ENCODE assay signal across 16 mouse cellular contexts in the genomic region with DNA sequence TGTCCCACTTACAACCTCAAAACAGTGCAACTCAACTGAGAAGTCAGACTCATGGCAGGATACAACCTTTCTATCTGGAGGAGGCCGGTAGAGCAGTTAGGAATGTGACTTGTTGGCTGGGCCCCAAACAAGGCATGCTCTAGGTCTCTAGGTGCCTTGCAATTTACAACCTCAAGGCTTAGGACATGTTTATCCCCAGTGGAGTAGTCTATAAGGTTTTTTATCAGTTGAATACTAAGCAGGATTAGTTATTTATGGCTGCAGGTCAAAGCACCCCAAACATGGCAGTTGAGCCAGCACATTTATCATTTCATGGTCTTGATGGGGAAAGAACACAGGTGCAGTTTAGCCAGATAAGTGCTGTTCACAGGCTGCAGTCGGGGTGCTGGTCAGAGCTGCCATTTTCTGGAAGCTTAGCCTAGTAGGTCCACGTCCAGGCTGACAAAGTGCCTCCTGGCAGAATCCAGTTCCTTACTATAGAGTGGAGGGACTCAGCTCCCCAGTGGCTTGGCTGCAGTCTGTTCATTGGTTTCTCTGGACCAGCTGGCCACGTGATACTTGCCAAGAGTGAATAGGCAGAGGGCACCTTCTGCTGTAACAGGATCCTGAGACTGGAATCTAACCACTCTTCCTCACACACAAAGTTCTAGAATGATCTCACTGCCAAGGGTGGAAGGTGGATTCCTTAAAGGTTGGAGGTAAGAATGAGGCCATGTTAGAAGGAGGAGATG.
DNase-seq lines count a peak whose midpoint lies in the region; ATAC-seq and TF ChIP-seq lines count a peak whose summit lies in the region.
"Had no signal": no experiment of that assay in that cellular context is flagged by ENCODE, and none has a peak within 500 bp of the region (broad histone marks: within the 10 kb centered on the region; RNA-seq: fewer than 3 reads in every experiment).

No protein-coding gene starts in this region.

- TF ChIP-seq POLR2A in kidney, adult 2 months (IDR thresholded peaks at IDR 0.05; ENCODE audit: low read depth, low read length) = no peak

- no peak overlapping the region for H3K4me3 ChIP-seq in kidney, adult 2 months (ENCODE audit: insufficient read depth, low read depth, low read length)
- H3K4me3 ChIP-seq in midbrain, embryonic 13.5 days (replicated peaks) = no peak overlapping the region
- no peak overlapping the region for H3K4me3 ChIP-seq in midbrain, embryonic 16.5 days (ENCODE audit: low read depth, low read length)
- H3K4me3 ChIP-seq in stomach, embryonic 15.5 days (replicated peaks) = no peak overlapping the region
- H3K4me3 ChIP-seq: embryonic facial prominence, embryonic 12.5 days; gastrocnemius, adult 2 months; hindbrain, embryonic 13.5 days had no signal

- TF ChIP-seq CTCF in kidney, adult 2 months (conservative IDR thresholded peaks at IDR 0.05; ENCODE audit: insufficient read depth, insufficient read length, low read depth, low read length) = no peak

- peak; percentile 20; the same call in 1 of the 2 replicates for ATAC-seq in midbrain, embryonic 13.5 days
- ATAC-seq in midbrain, embryonic 16.5 days = no peak
- ATAC-seq in stomach, embryonic 15.5 days (ENCODE audit: insufficient read depth, low FRiP score, low read depth) = 0 out of 2 replicates have a peak, but pooled peaks have one; percentile 29

- no peaks in the 10 kb centered on the region for H3K9me3 ChIP-seq in midbrain, embryonic 13.5 days
- no peaks in the 10 kb centered on the region for H3K9me3 ChIP-seq in midbrain, embryonic 16.5 days (replicated peaks; ENCODE audit: control insufficient read depth, low read length, poor library complexity, severe bottlenecking)
- H3K9me3 ChIP-seq in stomach, embryonic 15.5 days = no peaks in the 10 kb centered on the region
- H3K9me3 ChIP-seq: embryonic facial prominence, embryonic 12.5 days; hindbrain, embryonic 13.5 days had no signal

- no peaks in the 10 kb centered on the region for H3K27me3 ChIP-seq in kidney, adult 2 months (replicated peaks; ENCODE audit: control insufficient read depth, insufficient read depth, low read length)
- H3K27me3 ChIP-seq in midbrain, embryonic 13.5 days = no peaks in the 10 kb centered on the region
- no peaks in the 10 kb centered on the region for H3K27me3 ChIP-seq in midbrain, embryonic 16.5 days (ENCODE audit: control insufficient read depth, insufficient read depth, low read depth, low read length)
- no peaks in the 10 kb centered on the region for H3K27me3 ChIP-seq in stomach, embryonic 15.5 days (replicated peaks)
- H3K27me3 ChIP-seq: embryonic facial prominence, embryonic 12.5 days; hindbrain, embryonic 13.5 days had no signal

- H3K9ac ChIP-seq in midbrain, embryonic 13.5 days (replicated peaks) = no peak overlapping the region
- H3K9ac ChIP-seq in midbrain, embryonic 16.5 days (ENCODE audit: low read depth, low read length) = no peak overlapping the region
- H3K9ac ChIP-seq in stomach, embryonic 15.5 days = no peak overlapping the region
- H3K9ac ChIP-seq: embryonic facial prominence, embryonic 12.5 days; hindbrain, embryonic 13.5 days had no signal

- H3K4me1 ChIP-seq in kidney, adult 2 months (ENCODE audit: control insufficient read depth, insufficient read depth, low read length) = peaks cover 4% of the 10 kb centered on the region
- peaks cover 13% of the 10 kb centered on the region for H3K4me1 ChIP-seq in midbrain, embryonic 13.5 days (replicated peaks)
- H3K4me1 ChIP-seq in midbrain, embryonic 16.5 days (ENCODE audit: control insufficient read depth, insufficient read depth, low read length) = no peaks in the 10 kb centered on the region
- H3K4me1 ChIP-seq in stomach, embryonic 15.5 days = no peaks in the 10 kb centered on the region
- H3K4me1 ChIP-seq: embryonic facial prominence, embryonic 12.5 days had no signal

- H3K4me2 ChIP-seq in midbrain, embryonic 13.5 days (replicated peaks) = no peak overlapping the region
- H3K4me2 ChIP-seq in midbrain, embryonic 16.5 days (ENCODE audit: low read length) = no peak overlapping the region
- no peak overlapping the region for H3K4me2 ChIP-seq in stomach, embryonic 15.5 days
- H3K4me2 ChIP-seq: embryonic facial prominence, embryonic 12.5 days; hindbrain, embryonic 13.5 days had no signal

- DNase-seq in cerebellum, postnatal 25 days = peak; percentile 8 to 17
- no peak for DNase-seq in cerebellum, adult 9-10 months
- DNase-seq in kidney, adult 2 months = peak; percentile 26
- DNase-seq in kidney, postnatal 14 days = no peak
- DNase-seq in adrenal gland, adult 8-10 months = no peak
- DNase-seq: gastrocnemius, adult 2 months; retina, postnatal 1 day; right cerebral cortex, postnatal 25 days; spleen, adult 18-20 months; thymus, adult 18-20 months; thymus, postnatal 4 days had no signal

- H3K36me3 ChIP-seq in kidney, adult 2 months (ENCODE audit: control insufficient read depth, insufficient read depth, low read length) = no peaks in the 10 kb centered on the region
- H3K36me3 ChIP-seq in midbrain, embryonic 13.5 days = no peaks in the 10 kb centered on the region
- no peaks in the 10 kb centered on the region for H3K36me3 ChIP-seq in midbrain, embryonic 16.5 days (ENCODE audit: control insufficient read depth, insufficient read depth, low read length)
- no peaks in the 10 kb centered on the region for H3K36me3 ChIP-seq in stomach, embryonic 15.5 days
- H3K36me3 ChIP-seq: embryonic facial prominence, embryonic 12.5 days; hindbrain, embryonic 13.5 days had no signal

- 56% methylated on average over 4 of the region's 4 CpGs for WGBS in kidney, adult 2 months
- WGBS in midbrain, embryonic 13.5 days = 70% methylated on average over 4 of the region's 4 CpGs
- 79% methylated on average over 4 of the region's 4 CpGs for WGBS in midbrain, embryonic 16.5 days
- 54% methylated on average over 4 of the region's 4 CpGs for WGBS in stomach, embryonic 15.5 days

- H3K27ac ChIP-seq in kidney, adult 2 months (ENCODE audit: insufficient read depth, low read depth, low read length) = no peak overlapping the region
- no peak overlapping the region for H3K27ac ChIP-seq in midbrain, embryonic 13.5 days
- H3K27ac ChIP-seq in midbrain, embryonic 16.5 days (ENCODE audit: low read length) = no peak overlapping the region
- H3K27ac ChIP-seq in stomach, embryonic 15.5 days = no peak overlapping the region
- H3K27ac ChIP-seq: embryonic facial prominence, embryonic 12.5 days; gastrocnemius, adult 2 months; hindbrain, embryonic 13.5 days had no signal

Comparison
In these comparisons a context has a peak if more than half of its experiments do, and no peak if none do; other contexts are left out.
1. DNase-seq: peak in cerebellum, postnatal 25 days (2 of 2) and kidney, adult 2 months (single experiment); none in cerebellum, adult 9-10 months (single experiment), kidney, postnatal 14 days (single experiment) and adrenal gland, adult 8-10 months (single experiment).